Mouse (Mus musculus): ENCODE results near the gene Nhsl2. TPM values are rescaled to one million over a fixed set of nuclear protein-coding genes. Genes with fewer than 3 reads are reported as not detected.

Nhsl2 gene
- polyA plus RNA-seq, 1 experiment from 2014 or later = 6.9 TPM

DNA sequence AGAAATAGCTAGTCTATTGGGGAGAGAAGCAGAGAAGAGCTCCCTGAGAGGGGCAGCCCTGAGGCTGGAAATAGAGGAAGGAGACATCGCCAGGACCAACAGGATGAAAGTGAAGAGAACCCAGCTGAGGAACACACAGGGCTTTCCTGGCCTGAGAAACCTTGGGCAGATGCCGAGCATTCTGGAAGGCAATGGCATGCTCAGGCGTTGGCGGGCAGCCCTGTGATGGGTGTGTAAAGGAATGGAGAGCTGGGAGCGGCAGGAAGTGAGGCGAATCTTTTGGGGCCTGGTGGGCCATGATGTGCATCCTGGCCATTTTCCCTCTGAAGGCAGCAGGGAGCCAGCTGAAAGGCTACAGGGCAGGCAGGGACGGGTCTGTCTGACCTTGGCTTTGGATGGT is 83.1 kb downstream of the Nhsl2 start:
- Histone ChIP-seq H3K9me3 (replicated peaks; ENCODE audit: control insufficient read depth, low read length) (no peaks in the 10 kb centered on the region), H3K4me3 (ENCODE audit: low read length) (no peak overlapping the region), H3K27me3 (ENCODE audit: control insufficient read depth, insufficient read depth, low read length) (peaks cover 4% of the 10 kb centered on the region; the same call in 1 of the 2 replicates), H3K27ac (ENCODE audit: low read length) (no peak overlapping the region), H3K9ac (ENCODE audit: low read length) (no peak overlapping the region), H3K4me2 (ENCODE audit: low read depth, low read length) (no peak overlapping the region), H3K4me1 (ENCODE audit: control insufficient read depth, insufficient read depth, low read length) (no peaks in the 10 kb centered on the region), H3K36me3 (ENCODE audit: control insufficient read depth, insufficient read depth) (no peaks in the 10 kb centered on the region)
- WGBS = 62% methylated on average over 7 of the region's 7 CpGs
- ATAC-seq (replicated peaks; ENCODE audit: extremely low read depth, insufficient read depth, low FRiP score) = no peak

DNA sequence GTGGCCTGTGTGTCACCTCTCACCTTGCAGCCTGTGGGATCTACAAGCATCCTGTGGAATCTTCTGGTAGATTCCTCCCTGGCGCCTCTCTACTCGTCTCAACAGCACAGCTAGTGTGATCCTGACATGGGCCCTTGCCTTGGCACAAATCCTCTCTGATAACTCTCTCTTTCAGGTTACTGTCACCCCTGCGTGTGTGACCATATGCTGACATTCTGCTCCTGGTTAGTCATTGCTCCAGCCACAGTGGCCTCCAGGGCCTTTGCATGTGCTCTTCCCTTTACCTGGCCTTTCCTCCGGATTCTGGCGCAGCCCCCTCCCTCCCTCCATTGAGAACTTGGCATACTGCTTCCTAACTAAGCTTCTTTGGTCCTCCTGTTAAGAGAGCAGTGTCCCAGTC is 84.2 kb downstream of the Nhsl2 start:
- Histone ChIP-seq H3K4me2 (ENCODE audit: low read depth, low read length) (no peak overlapping the region), H3K27me3 (ENCODE audit: control insufficient read depth, insufficient read depth, low read length) (peaks cover 4% of the 10 kb centered on the region; the same call in 1 of the 2 replicates), H3K4me3 (ENCODE audit: low read length) (no peak overlapping the region), H3K9me3 (replicated peaks; ENCODE audit: control insufficient read depth, low read length) (no peaks in the 10 kb centered on the region), H3K9ac (ENCODE audit: low read length) (no peak overlapping the region), H3K36me3 (ENCODE audit: control insufficient read depth, insufficient read depth) (no peaks in the 10 kb centered on the region), H3K27ac (ENCODE audit: low read length) (no peak overlapping the region), H3K4me1 (ENCODE audit: control insufficient read depth, insufficient read depth, low read length) (no peaks in the 10 kb centered on the region)
- ATAC-seq (replicated peaks; ENCODE audit: extremely low read depth, insufficient read depth, low FRiP score) = no peak
- WGBS = 78% methylated on average over 5 of the region's 5 CpGs

DNA sequence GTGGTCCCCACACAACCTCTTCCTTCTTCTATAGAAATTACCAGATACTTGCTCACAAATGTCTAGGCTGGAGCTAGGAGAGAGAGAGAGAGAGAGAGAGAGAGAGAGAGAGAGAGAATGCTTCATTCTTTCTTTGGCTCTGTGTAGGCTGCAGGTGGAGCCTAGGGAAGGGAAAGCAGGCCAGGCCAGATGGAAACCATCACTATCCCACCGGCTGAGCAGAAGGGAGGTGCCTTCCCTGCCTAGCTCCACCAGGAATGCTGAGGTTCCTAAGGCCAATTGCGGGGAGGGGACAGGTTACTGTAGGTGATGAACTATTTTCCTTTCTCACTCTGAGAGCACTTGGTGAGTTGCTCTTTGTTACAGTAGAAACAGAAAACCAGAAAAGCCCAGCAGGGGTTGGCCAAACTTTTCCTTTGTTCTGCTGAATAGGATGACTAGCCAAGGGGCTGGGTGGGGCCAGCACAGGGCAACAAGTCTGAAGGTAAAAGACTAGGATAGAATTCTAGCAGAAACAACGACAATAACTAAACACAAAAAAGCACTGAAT is 86.2 kb downstream of the Nhsl2 start:
- Histone ChIP-seq H3K36me3 (ENCODE audit: control insufficient read depth, insufficient read depth) (no peaks in the 10 kb centered on the region), H3K9ac (ENCODE audit: low read length) (no peak overlapping the region), H3K27me3 (ENCODE audit: control insufficient read depth, insufficient read depth, low read length) (0 out of 2 replicates have a peak, but pooled peaks cover 2% of the 10 kb centered on the region), H3K4me2 (ENCODE audit: low read depth, low read length) (no peak overlapping the region), H3K4me3 (ENCODE audit: low read length) (no peak overlapping the region), H3K27ac (ENCODE audit: low read length) (no peak overlapping the region), H3K4me1 (ENCODE audit: control insufficient read depth, insufficient read depth, low read length) (no peaks in the 10 kb centered on the region), H3K9me3 (replicated peaks; ENCODE audit: control insufficient read depth, low read length) (no peaks in the 10 kb centered on the region)
- no peak for ATAC-seq (replicated peaks; ENCODE audit: extremely low read depth, insufficient read depth, low FRiP score)
- WGBS = 51% methylated on average over 3 of the region's 3 CpGs

DNA sequence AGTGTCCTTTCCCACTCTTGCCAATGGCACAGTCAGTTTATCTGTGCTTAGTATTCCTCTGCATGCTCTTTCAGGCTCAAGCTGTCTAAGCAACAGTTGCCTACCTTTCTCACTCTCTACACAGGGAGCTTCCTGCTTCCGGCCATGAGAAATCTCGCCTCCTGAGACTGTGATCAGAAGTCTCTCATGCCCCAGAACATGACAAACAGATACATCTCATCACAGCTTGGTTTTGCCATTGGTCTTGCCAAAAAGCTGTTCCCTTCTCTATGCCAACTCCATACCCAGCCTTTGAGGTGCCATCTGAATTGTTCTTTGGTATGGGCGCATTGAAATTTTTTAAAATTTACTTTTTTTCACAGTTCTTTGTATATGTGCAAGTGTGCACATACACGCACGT is 90.3 kb downstream of the Nhsl2 start:
- Histone ChIP-seq H3K27ac (ENCODE audit: low read length) (no peak overlapping the region), H3K9ac (ENCODE audit: low read length) (no peak overlapping the region), H3K4me2 (ENCODE audit: low read depth, low read length) (no peak overlapping the region), H3K27me3 (ENCODE audit: control insufficient read depth, insufficient read depth, low read length) (peaks cover 2% of the 10 kb centered on the region; the same call in 1 of the 2 replicates), H3K4me1 (ENCODE audit: control insufficient read depth, insufficient read depth, low read length) (no peaks in the 10 kb centered on the region), H3K36me3 (ENCODE audit: control insufficient read depth, insufficient read depth) (no peaks in the 10 kb centered on the region), H3K4me3 (ENCODE audit: low read length) (no peak overlapping the region), H3K9me3 (replicated peaks; ENCODE audit: control insufficient read depth, low read length) (no peaks in the 10 kb centered on the region)
- 95% methylated on average over 5 of the region's 5 CpGs for WGBS
- ATAC-seq (replicated peaks; ENCODE audit: extremely low read depth, insufficient read depth, low FRiP score) = no peak

DNA sequence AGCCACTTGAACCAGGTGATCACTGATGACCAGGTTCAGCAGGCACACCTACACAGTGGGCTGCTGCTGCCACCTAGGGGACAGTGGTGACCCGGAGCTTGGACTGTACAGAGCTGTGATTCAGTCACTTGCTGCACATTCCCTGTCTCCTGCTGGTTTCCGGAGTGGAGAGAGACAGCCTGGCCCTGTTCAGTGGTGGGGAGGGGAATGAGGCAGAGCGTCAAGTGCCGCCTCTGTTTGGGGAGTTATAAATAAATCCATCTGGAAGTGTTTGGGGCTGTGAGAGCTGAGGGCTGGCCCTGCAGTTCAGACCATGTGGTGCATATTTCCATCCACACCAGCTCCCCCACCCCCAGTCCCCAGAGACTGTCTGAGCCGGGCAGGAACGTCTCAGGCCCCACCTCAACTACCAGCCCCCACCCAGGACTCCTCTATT is 93.3 kb downstream of the Nhsl2 start:
- Histone ChIP-seq H3K36me3 (ENCODE audit: control insufficient read depth, insufficient read depth) (no peaks in the 10 kb centered on the region), H3K9ac (ENCODE audit: low read length) (no peak overlapping the region), H3K9me3 (replicated peaks; ENCODE audit: control insufficient read depth, low read length) (no peaks in the 10 kb centered on the region), H3K4me1 (ENCODE audit: control insufficient read depth, insufficient read depth, low read length) (no peaks in the 10 kb centered on the region; the same call in 1 of the 2 replicates), H3K4me2 (ENCODE audit: low read depth, low read length) (no peak overlapping the region), H3K4me3 (ENCODE audit: low read length) (no peak overlapping the region), H3K27me3 (ENCODE audit: control insufficient read depth, insufficient read depth, low read length) (peaks cover 2% of the 10 kb centered on the region), H3K27ac (ENCODE audit: low read length) (peak overlapping the region; percentile 65)
- WGBS = 15% methylated on average over 6 of the region's 6 CpGs
- ATAC-seq (replicated peaks; ENCODE audit: extremely low read depth, insufficient read depth, low FRiP score) = peak; percentile 98

DNA sequence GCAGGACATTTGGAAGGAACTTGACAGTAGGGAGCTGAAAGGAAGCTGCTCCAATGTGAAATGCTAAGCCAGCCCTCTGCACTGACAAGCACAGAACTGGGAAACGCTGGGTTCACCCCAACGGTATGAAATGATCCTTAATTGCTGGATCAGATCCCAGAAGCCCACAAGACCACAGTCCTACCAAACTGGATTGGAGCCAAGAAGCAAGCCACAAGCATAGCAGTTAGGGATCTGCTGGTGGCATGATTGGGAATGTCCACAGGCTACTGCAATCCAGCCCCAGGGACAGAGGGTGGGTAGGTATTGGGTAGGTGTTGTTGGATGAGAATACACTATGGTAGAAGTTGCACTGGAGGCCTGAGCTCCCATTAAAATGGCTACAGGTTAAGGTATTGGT is 94.6 kb downstream of the Nhsl2 start:
- Histone ChIP-seq H3K4me1 (ENCODE audit: control insufficient read depth, insufficient read depth, low read length) (no peaks in the 10 kb centered on the region; the same call in 1 of the 2 replicates), H3K4me2 (ENCODE audit: low read depth, low read length) (no peak overlapping the region), H3K9ac (ENCODE audit: low read length) (no peak overlapping the region), H3K27me3 (ENCODE audit: control insufficient read depth, insufficient read depth, low read length) (peaks cover 2% of the 10 kb centered on the region), H3K27ac (ENCODE audit: low read length) (peak overlapping the region; percentile 65), H3K36me3 (ENCODE audit: control insufficient read depth, insufficient read depth) (no peaks in the 10 kb centered on the region), H3K9me3 (replicated peaks; ENCODE audit: control insufficient read depth, low read length) (no peaks in the 10 kb centered on the region), H3K4me3 (ENCODE audit: low read length) (no peak overlapping the region)
- no peak for ATAC-seq (replicated peaks; ENCODE audit: extremely low read depth, insufficient read depth, low FRiP score)
- 27% methylated on average over 2 of the region's 2 CpGs for WGBS

DNA sequence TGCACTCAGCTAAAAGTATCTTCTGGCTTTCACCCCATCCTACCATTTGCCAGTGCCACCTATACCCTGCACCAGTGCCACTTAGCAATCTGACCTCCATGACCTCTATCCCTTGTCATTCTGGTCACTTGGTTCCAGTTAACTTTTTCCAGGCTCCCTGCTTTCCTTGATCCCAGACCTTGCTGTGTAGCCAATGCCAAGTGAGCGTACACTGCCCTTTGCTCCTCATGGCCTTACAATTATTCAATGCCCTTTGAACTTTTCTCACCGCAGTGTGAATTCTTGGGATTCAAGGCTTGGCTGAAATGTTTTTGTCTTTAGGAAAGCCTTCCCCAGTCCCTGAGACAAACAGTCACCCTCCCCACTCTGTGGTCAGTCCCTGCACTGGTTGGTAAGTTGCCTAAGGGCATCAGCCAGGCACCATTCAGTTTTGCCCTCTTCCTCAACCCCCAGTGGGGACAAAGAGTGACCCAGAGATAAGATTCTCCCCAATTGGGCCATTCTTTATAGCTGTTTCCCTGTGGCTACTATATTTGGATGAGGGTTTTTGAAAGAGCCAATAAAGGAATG is 95.7 kb downstream of the Nhsl2 start:
- Histone ChIP-seq H3K36me3 (ENCODE audit: control insufficient read depth, insufficient read depth) (no peaks in the 10 kb centered on the region), H3K4me3 (ENCODE audit: low read length) (no peak overlapping the region), H3K27ac (ENCODE audit: low read length) (no peak overlapping the region), H3K4me1 (ENCODE audit: control insufficient read depth, insufficient read depth, low read length) (no peaks in the 10 kb centered on the region; the same call in 1 of the 2 replicates), H3K4me2 (ENCODE audit: low read depth, low read length) (no peak overlapping the region), H3K9me3 (replicated peaks; ENCODE audit: control insufficient read depth, low read length) (no peaks in the 10 kb centered on the region), H3K27me3 (ENCODE audit: control insufficient read depth, insufficient read depth, low read length) (no peaks in the 10 kb centered on the region; the same call in none of the 2 replicates), H3K9ac (ENCODE audit: low read length) (no peak overlapping the region)
- 87% methylated on average over 2 of the region's 2 CpGs for WGBS
- ATAC-seq (replicated peaks; ENCODE audit: extremely low read depth, insufficient read depth, low FRiP score) = no peak

DNA sequence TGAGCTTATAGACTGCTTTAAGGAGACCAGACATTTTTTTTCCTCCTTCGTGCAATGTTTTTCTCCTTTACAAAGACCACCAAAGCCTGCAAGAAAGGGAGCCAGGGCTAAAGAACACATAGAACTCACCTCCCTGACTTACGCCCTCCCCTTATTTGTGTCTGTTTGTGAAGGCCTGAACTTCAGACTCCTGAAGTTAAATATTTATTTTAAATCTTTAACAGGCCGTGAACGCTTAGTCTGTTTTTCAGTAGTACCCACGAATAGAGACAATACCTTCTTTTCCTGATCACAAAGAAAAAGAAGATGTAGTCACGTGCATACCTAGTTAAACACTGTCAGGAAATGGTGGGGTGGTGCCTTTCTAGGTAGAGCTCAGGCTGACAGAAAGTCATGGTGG is 103.3 kb downstream of the Nhsl2 start:
- Histone ChIP-seq H3K4me1 (ENCODE audit: control insufficient read depth, insufficient read depth, low read length) (no peaks in the 10 kb centered on the region), H3K4me3 (ENCODE audit: low read length) (no peak overlapping the region), H3K9me3 (replicated peaks; ENCODE audit: control insufficient read depth, low read length) (no peaks in the 10 kb centered on the region), H3K27me3 (ENCODE audit: control insufficient read depth, insufficient read depth, low read length) (no peaks in the 10 kb centered on the region; the same call in 1 of the 2 replicates), H3K4me2 (ENCODE audit: low read depth, low read length) (no peak overlapping the region), H3K27ac (ENCODE audit: low read length) (no peak overlapping the region), H3K36me3 (ENCODE audit: control insufficient read depth, insufficient read depth) (no peaks in the 10 kb centered on the region), H3K9ac (ENCODE audit: low read length) (no peak overlapping the region)
- WGBS = 81% methylated on average over 6 of the region's 6 CpGs
- no peak for ATAC-seq (replicated peaks; ENCODE audit: extremely low read depth, insufficient read depth, low FRiP score)

DNA sequence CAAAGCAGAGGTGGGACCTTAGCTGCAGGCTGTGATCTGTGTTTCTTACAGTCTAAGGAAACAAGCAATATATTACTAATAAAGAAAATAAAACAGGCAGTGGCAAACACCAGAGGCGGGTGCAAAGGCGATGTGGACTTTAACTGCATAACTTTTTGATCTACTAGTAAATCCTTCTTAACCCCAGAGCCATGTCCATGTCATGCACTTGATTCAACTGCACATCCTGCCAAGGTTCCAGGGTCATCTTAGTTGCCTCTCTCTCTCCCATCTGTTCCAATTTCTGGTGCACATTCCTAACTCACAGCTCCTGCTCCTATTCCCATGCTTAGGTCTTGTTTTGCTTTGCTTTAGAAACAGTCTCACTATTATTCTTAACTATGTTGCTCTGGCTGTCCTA is 104.1 kb downstream of the Nhsl2 start:
- peaks cover 3% of the 10 kb centered on the region; the same call in 1 of the 2 replicates for H3K4me1 ChIP-seq (ENCODE audit: control insufficient read depth, insufficient read depth, low read length)
- no peaks in the 10 kb centered on the region for H3K9me3 ChIP-seq (replicated peaks; ENCODE audit: control insufficient read depth, low read length)
- ATAC-seq (replicated peaks; ENCODE audit: extremely low read depth, insufficient read depth, low FRiP score) = no peak
- WGBS = 90% methylated on average over 2 of the region's 2 CpGs
- H3K27ac ChIP-seq (ENCODE audit: low read length) = no peak overlapping the region
- H3K9ac ChIP-seq (ENCODE audit: low read length) = no peak overlapping the region
- no peak overlapping the region for H3K4me3 ChIP-seq (ENCODE audit: low read length)
- H3K36me3 ChIP-seq (ENCODE audit: control insufficient read depth, insufficient read depth) = no peaks in the 10 kb centered on the region
- no peak overlapping the region for H3K4me2 ChIP-seq (ENCODE audit: low read depth, low read length)
- H3K27me3 ChIP-seq (ENCODE audit: control insufficient read depth, insufficient read depth, low read length) = no peaks in the 10 kb centered on the region; the same call in 1 of the 2 replicates
